Mouse (Mus musculus) C2C12 (cell line): ENCODE data around the gene Mpzl1.

Experiments
- CEBPB ChIP-seq: IDR thresholded peaks from one replicate; pipeline ENCODE4 v1.6.1; 2011; ENCODE audit warnings: low read depth, mild to moderate bottlenecking, control low read depth, moderate library complexity
- CTCF ChIP-seq: IDR thresholded peaks from one replicate; pipeline ENCODE4 v1.5.1; 2011; ENCODE audit not compliant: control insufficient read depth, insufficient read depth, insufficient read length
- MYOD1 ChIP-seq: IDR thresholded peaks from one replicate; pipeline ENCODE4 v1.6.1; 2011; ENCODE audit warnings: low read depth; ENCODE audit not compliant: control insufficient read depth, insufficient read length
- USF1 ChIP-seq: IDR thresholded peaks from one replicate; pipeline ENCODE4 v1.6.1; 2011; ENCODE audit warnings: low read depth, mild to moderate bottlenecking, control low read depth, moderate library complexity

DNA sequence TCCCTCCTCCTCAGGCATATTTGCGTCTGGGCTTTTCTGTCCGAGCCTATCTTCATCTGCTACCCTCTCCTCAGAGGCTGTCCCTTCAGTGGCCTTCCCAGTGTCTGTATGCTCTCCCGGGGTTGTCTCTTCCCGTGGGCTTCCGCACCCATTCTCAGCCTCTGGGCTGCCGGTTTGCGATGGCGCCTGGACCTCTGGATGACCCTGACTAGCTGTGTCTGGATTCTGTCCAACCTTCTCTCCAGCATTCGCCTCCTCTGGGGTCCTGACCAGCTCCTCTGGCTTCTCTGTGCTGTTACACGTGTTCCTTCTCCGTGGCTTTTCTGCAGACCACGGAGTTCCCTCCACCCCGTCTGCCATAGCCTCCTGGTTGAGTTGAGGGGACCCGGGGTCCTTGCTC lies 21.1 kb upstream of the Mpzl1 start:
- TF ChIP-seq CTCF = no peak
- no peak for TF ChIP-seq MYOD1
- TF ChIP-seq CEBPB = no peak
- TF ChIP-seq USF1 = no peak
